Mouse (Mus musculus) testis, postnatal 10 days (tissue): Measurements from ENCODE around the gene Nmnat1.
"Not testable (repeated sequence)": the region's sequence is repeated elsewhere in the genome, so short reads cannot be mapped to it uniquely, and the experiment has no call there.

Source experiments
- DNase-seq: peaks from one replicate; pipeline ENCODE4 v3.0.0; 2021; ENCODE audit warnings: low spot score

Nmnat1 gene

GRCm38 (mm10) chr4:149489415-149490240 is 4.6 kb upstream of the Nmnat1 start:
- DNase-seq = no peak

DNA sequence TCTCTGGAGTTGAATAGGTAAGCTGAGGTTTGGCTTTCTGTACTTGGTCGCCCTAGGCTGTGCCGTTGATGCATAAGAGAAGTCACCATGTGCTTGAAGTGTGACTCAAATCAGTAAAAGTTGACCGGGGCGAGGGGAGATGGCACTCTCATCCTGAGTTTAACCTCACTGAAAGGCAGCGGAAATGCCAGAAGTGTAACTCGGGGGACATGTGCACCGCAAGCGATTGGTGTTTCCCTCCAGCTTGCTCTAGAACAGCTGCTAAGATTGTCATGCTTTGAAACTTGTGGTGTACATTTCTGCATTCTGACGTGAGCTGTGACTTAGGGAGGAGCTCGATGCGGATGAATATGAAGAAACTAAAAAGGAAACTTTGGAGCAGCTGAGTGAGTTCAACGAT is 2.7 kb upstream of the Nmnat1 start:
- DNase-seq = no peak

DNA sequence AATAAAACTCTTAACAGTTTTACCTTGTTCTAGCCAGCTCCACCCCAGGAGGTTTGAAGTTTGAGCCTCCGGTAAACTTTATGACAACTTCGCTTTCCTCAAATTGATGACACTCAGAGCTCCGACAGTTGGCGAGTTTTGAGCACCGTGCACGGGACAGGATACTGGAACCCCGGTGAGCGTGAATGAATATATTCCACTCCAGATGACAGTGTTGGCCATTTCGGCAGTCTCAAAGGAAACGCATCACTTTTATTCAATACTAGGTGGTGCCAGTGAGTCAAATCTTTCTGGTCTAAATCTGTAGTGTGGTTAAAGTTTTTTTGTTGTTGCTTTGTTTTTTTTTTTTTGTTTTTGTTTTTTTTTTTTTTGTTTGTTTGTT is 814 bp upstream of the Nmnat1 start:
- no peak for DNase-seq

GRCm38 (mm10) chr4:149484566-149484965 is 436 bp downstream of the Nmnat1 start:
- no peak for DNase-seq

GRCm38 (mm10) chr4:149477078-149477477 is 7.9 kb downstream of the Nmnat1 start, which contains the start of gene Tmem274:
Gene Tmem274, plus strand, starts transcription at chr4:149477378.
- no peak for DNase-seq

- DNase-seq = no peak
These were observed 9.9 kb downstream of the Nmnat1 start for GRCm38 (mm10) chr4:149475096-149475495.

GRCm38 (mm10) chr4:149469557-149469956 is 15.4 kb downstream of the Nmnat1 start:
- DNase-seq = no peak

- DNase-seq = no peak
These were observed 21.5 kb downstream of the Nmnat1 start for GRCm38 (mm10) chr4:149463435-149463950.

DNA sequence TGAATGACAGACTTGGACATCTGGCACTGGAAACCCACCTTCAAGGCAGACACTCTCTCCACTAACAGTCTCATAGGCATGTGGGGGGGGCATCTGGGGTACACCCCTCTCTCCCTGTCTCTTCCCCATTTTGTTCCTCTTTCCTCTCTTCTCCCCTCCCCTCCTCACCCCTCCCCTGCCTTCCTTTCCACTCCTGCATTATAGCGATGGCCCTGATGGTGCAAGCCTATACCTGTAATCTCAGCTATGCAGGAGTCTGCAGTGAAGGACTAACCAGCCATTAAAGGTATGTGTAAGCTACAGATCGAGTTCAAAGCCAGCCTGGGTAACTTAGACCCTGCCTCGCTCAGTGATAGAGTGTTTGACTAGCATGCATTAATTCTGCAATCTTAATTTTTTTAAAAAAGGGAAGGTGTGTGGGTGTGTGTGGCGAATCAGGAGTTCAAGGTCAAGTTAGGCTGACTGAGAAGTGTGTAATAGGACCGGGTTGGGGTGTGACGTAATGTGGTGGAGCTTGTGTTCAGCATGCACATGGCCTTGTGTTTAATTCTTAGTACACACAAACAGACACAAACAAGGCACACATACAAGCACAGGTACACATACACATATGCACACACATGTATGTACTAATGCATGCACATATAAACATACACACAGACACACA is 22.6 kb downstream of the Nmnat1 start:
- DNase-seq = no peak

DNA sequence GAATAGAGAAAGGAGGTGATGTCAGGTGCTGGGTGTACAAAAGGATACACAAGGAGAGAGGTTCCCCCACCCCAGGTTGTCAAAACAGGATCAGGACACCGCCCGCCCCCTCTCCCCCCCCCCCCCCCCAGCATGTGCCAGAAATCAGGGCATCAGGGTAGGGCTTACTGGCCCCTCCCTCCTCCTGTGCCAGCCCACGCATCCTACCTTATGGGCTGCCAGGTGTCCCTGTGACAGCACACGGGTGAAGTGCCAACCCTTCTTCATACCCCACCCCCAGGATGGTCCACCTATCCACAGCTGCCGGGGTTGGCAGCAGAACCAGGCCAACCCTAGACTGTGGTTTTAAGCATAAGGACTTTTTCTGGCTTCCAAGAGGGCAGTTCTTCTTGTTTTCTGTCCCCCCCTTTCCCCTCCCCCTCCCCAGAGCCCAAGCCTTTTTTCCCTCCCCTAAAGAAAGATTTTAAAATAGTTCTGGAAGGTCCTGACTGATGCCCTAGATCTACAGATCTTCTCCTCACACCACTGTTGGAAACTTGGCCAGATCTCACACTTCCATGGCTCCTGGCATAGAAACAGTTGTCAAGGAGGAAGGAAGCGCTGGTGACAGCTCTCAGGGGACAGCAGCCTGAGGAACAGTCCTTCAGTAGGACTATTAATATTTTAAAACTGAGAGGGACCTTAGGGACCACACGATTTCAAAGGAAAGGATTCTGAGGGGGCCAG is 23.3 kb downstream of the Nmnat1 start:
- no peak for DNase-seq

DNA sequence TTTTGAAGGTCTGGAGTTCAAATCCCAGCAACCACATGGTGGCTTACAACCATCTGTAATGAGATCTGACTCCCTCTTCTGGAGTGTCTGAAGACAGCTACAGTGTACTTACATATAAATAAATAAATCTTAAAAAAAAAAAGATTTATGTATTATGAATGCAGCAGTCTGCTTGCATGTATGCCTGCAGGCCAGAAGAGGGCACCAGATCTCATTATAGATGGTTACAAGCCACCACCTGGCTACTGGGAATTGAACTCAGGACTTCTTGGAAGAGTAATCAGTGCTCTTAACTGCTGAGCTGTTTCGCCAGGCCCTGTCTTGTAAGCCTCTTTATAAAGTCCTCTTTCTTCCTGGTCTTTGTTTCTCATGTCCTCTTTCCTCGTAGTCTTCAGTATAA is 24.5 kb downstream of the Nmnat1 start:
- not testable (repeated sequence) for DNase-seq

DNA sequence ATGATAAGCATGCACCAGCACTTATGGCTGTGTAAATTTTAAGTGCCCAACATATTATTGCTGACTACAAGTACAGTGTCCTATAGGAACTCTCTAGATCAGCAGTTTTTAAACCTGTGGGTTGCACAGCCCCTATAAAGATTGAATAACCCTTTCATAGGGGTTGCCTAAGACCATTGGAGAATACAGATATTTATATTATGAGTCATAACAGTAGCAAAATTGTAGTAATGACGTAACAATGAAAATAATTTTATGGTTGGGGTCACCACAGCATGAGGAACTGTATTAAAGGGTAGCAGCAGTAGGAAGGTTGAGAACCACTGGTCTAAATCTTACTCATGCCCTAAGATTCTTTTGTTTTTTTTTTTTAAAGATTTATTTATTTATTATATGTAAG is 25.6 kb downstream of the Nmnat1 start:
- no peak for DNase-seq

DNA sequence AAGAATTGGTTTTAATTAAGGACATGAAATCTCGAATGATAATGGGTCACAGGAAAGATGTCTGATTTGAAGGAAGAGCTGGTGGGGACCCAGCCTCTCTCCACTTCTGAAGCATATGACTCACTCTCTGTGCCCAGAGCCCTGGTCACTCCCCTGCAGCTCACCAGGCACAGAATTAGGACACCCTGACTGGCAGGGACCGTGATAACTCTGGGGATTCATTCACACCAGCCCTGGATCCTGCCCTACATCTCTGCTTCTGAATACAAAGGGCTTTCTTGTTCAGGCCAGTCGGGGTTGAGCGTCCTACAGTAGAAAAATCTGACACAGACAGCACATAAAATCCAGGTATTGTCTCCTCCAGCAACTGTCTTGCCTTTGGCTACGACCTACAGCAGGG is 26.5 kb downstream of the Nmnat1 start:
- DNase-seq = no peak

GRCm38 (mm10) chr4:149457831-149458430 is 27.1 kb downstream of the Nmnat1 start:
- DNase-seq = peak; percentile 60

GRCm38 (mm10) chr4:149457163-149457562 is 27.8 kb downstream of the Nmnat1 start:
- DNase-seq = not testable (repeated sequence)

- DNase-seq = peak; percentile 41
These were observed 30.1 kb downstream of the Nmnat1 start, which contains the start of gene Rbp7 for GRCm38 (mm10) chr4:149454879-149455278. Gene Rbp7, minus strand, starts transcription at chr4:149454978.

DNA sequence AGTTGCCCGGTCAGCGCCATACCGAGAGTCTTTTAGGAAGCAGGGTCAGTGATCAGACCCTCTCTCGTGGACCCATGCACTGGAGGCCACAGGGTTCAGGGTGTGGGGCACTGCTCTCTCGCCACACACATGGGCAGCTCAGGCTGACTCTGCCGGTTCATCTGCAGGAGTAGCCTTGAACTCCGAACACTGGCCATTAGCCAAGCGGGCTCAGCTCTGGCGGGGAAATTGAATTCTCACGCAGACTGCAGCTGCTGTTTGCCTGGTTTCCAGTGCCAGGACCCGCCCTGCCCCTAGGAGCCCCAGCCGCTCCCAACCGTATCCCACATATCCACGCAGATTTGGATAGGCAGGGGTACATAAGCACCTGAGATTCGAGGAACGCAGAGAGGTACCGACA is 30.7 kb downstream of the Nmnat1 start:
- peak; percentile 56 for DNase-seq

DNA sequence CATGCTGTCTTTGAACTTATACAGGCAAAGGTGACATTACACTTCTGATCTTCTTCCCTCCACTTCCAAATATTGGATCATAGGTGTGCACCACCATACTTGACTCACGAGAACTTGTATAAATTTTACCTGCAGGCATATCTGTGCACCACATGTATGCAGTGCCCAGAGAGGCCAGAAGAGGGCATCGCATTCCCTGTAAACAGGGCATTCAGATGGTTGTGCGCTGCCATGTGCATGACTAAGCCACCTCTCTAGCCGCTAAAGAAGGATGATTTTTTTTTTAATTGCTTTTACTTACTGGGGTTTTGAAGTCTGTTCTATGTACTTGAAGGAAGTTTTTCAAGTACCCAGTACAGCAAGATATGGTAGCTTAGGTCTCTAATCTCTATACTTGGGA is 31.3 kb downstream of the Nmnat1 start:
- DNase-seq = peak; percentile 65

- peak; percentile 41 for DNase-seq
These were observed 34.4 kb downstream of the Nmnat1 start for GRCm38 (mm10) chr4:149450636-149451035.

DNA sequence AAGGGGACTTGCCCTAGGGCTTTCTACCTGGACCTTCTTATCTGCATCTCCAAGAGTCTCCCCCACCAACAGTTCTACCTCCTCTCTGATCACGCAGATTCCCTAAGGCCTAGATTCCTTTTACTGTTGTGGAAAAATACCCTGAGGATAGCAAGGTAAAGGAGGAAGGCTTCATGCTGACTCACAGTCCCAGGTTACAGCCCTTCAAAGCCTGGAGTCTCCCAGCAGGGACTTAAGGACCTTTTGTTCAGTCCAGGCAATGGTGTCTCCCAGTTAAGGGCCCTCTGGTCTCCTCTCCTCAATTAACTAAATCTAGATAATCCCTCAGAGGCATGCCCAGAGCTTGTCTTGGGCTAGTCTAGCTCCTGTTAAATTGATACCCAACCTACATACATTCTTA is 38.7 kb downstream of the Nmnat1 start:
- DNase-seq = no peak

GRCm38 (mm10) chr4:149445868-149446267 is 39.1 kb downstream of the Nmnat1 start:
- peak; percentile 83 for DNase-seq
